Mouse (Mus musculus) adrenal gland, postnatal 36 days (tissue): ENCODE results near the gene Rasl12. TPM values are rescaled to one million over a fixed set of nuclear protein-coding genes. Genes with fewer than 3 reads are reported as not detected.

ENCODE experiments used
- DNase-seq, 2 experiments: peaks; one replicate each; pipeline ENCODE4 v3.0.0; 2021; ENCODE audit warnings: mixed read lengths in 1 of 2
- long read RNA-seq, 2 experiments: library from polyadenylated mRNA; stranded (forward); transcript quantifications; one replicate each; pipeline ENCODE4 v2.0.0; 2021; ENCODE audit warnings: borderline sequencing depth in 2 of 2
- total RNA-seq, 2 experiments: library from RNA; stranded (reverse); gene quantifications; 2 replicates each; pipeline ENCODE4 v1.2.3; 2021

Gene Rasl12
- 10 to 100 TPM; 11.9 to 12.7 TPM for total RNA-seq
- long read RNA-seq, experiment 1, transcript Rasl12-201 (5 exons, 2,390 nt), result major isoform, 8 of 11 reads
- long read RNA-seq, experiment 1, partial matches to known transcripts, result 2 of 11 reads
- long read RNA-seq, experiment 1, other reads (novel, unspliced or antisense), result 1 of 11 reads
- long read RNA-seq, experiment 2, partial matches to known transcripts, result 2 of 6 reads
- long read RNA-seq, experiment 2, other reads (novel, unspliced or antisense), result 1 of 6 reads

- DNase-seq, result peak; percentile 77 to 87
Observed at GRCm38 (mm10) chr9:65398279-65398678, at the start of gene Rasl12. Rasl12 (plus strand) TSS chr9:65398506.

GRCm38 (mm10) chr9:65353251-65353650 is 45.1 kb upstream of the Rasl12 start:
- peak in 1 of 2 experiments; percentile 20 for DNase-seq

GRCm38 (mm10) chr9:65356561-65356960 is 41.7 kb upstream of the Rasl12 start:
- no peak for DNase-seq

- DNase-seq, result peak; percentile 76 to 79
Observed at GRCm38 (mm10) chr9:65356971-65357370, 41.3 kb upstream of the Rasl12 start.

GRCm38 (mm10) chr9:65358956-65359480 is 39.3 kb upstream of the Rasl12 start:
- DNase-seq, result no peak

- no peak for DNase-seq
Observed at GRCm38 (mm10) chr9:65360641-65361448, 37.5 kb upstream of the Rasl12 start, which contains the start of gene Ubap1l. Ubap1l (plus strand) TSS chr9:65361041.

- no peak for DNase-seq
Observed at GRCm38 (mm10) chr9:65363684-65364083, 34.6 kb upstream of the Rasl12 start.

- no peak for DNase-seq
Observed at GRCm38 (mm10) chr9:65365721-65366120, 32.6 kb upstream of the Rasl12 start.

GRCm38 (mm10) chr9:65371756-65372155 is 26.6 kb upstream of the Rasl12 start:
- no peak for DNase-seq

GRCm38 (mm10) chr9:65372449-65372848 is 25.9 kb upstream of the Rasl12 start:
- peak; percentile 42 to 64 for DNase-seq

- DNase-seq, result peak in 1 of 2 experiments; percentile 22
Observed at GRCm38 (mm10) chr9:65374468-65375162, 23.7 kb upstream of the Rasl12 start.

- DNase-seq, result peak in 1 of 2 experiments; percentile 54
Observed at GRCm38 (mm10) chr9:65375163-65375934, 23.0 kb upstream of the Rasl12 start.

- DNase-seq, result no peak
Observed at GRCm38 (mm10) chr9:65381017-65381590, 17.2 kb upstream of the Rasl12 start.

- DNase-seq, result no peak
Observed at GRCm38 (mm10) chr9:65382031-65382750, 16.1 kb upstream of the Rasl12 start.

- DNase-seq, result peak in 1 of 2 experiments; percentile 31
Observed at GRCm38 (mm10) chr9:65382751-65383097, 15.6 kb upstream of the Rasl12 start.

- peak in 1 of 2 experiments; percentile 55 for DNase-seq
Observed at GRCm38 (mm10) chr9:65384276-65384675, 14.0 kb upstream of the Rasl12 start.

- no peak for DNase-seq
Observed at GRCm38 (mm10) chr9:65386373-65387140, 11.7 kb upstream of the Rasl12 start.

- no peak for DNase-seq
Observed at GRCm38 (mm10) chr9:65390752-65391612, 7.3 kb upstream of the Rasl12 start.

- no peak for DNase-seq
Observed at GRCm38 (mm10) chr9:65391613-65391964, 6.7 kb upstream of the Rasl12 start, which contains the start of gene Kbtbd13. Kbtbd13 (minus strand) TSS chr9:65391652.
